Mouse (Mus musculus) hindbrain, embryonic 12.5 days (tissue): ENCODE measurements around the gene Myo1c. TPM values are rescaled to one million over a fixed set of nuclear protein-coding genes. Genes with fewer than 3 reads are reported as not detected.

ENCODE experiments used
- ATAC-seq: fragments of 200-750 bp; cut with Nextera tagmentation; 2 replicates; pipeline ENCODE4 v1.8.0; 2017; ENCODE audit warnings: moderate TSS enrichment; ENCODE audit not compliant: low FRiP score
- H3K27ac ChIP-seq: fragments of 300-500 bp; sonication (generic); 2 replicates; pipeline ENCODE4 v1.5.1; 2016; ENCODE audit warnings: mild to moderate bottlenecking
- H3K27me3 ChIP-seq: fragments of 300-500 bp; sonication (generic); 2 replicates; pipeline ENCODE4 v1.6.1; 2016; ENCODE audit warnings: mild to moderate bottlenecking
- H3K36me3 ChIP-seq: fragments of 300-500 bp; sonication (generic); 2 replicates; pipeline ENCODE4 v1.6.1; 2016; ENCODE audit warnings: mild to moderate bottlenecking
- H3K4me1 ChIP-seq: fragments of 300-500 bp; sonication (generic); 2 replicates; pipeline ENCODE4 v1.6.1; 2016
- H3K4me2 ChIP-seq: fragments of 300-500 bp; sonication (generic); replicated peaks from 2 replicates; pipeline ENCODE4 v1.6.1; 2016; ENCODE audit warnings: mild to moderate bottlenecking
- H3K4me3 ChIP-seq: fragments of 300-500 bp; sonication (generic); 2 replicates; pipeline ENCODE4 v1.5.1; 2016; ENCODE audit warnings: mild to moderate bottlenecking
- H3K9ac ChIP-seq: fragments of 300-500 bp; sonication (generic); 2 replicates; pipeline ENCODE4 v1.6.1; 2016; ENCODE audit warnings: mild to moderate bottlenecking, moderate library complexity
- H3K9me3 ChIP-seq: fragments of 300-500 bp; sonication (generic); replicated peaks from 2 replicates; pipeline ENCODE4 v1.6.1; 2016; ENCODE audit warnings: mild to moderate bottlenecking
- WGBS: fragments of 180-500 bp; shearing (Covaris S2); methylation state at CpG from one replicate; pipeline ENCODE4 v1.1.7; 2016; 5-methylcytosine and 5-hydroxymethylcytosine counted together
- polyA plus RNA-seq: library from polyadenylated mRNA; unstranded; fragments of >200 nt; fragmentation: Nextera tagmentation; extraction: Ambion mirVana; gene quantifications from 2 replicates; pipeline ENCODE4 v1.2.1, GENCODE M21; 2016

Myo1c gene
- polyA plus RNA-seq, 1 experiment from 2014 or later, result 18.7 TPM

DNA sequence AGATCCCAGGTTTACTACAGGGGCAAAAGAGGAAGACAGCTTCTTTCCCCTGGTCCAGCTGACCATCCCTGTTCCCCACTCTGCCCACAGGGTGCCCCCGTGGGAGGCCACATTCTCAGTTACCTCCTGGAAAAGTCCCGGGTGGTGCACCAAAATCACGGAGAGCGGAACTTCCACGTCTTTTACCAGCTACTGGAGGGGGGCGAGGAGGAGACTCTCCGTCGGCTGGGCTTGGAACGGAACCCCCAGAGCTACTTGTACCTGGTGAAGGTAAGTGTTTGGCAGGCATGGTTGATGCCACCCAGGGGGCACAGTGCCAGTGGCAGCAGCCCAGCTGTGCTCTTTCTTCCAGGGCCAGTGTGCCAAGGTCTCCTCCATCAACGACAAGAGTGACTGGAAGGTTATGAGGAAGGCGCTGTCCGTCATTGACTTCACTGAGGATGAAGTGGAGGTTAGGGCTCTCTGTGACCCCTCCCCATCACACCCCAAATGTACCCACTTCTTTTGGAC lies 9.8 kb downstream of the Myo1c start:
- H3K9ac ChIP-seq, result no peak overlapping the region
- H3K4me3 ChIP-seq, result no peak overlapping the region
- 89% methylated on average over 12 of the region's 12 CpGs for WGBS
- no peak overlapping the region for H3K27ac ChIP-seq
- H3K36me3 ChIP-seq, result peaks cover 12% of the 10 kb centered on the region
- peaks cover 17% of the 10 kb centered on the region for H3K27me3 ChIP-seq
- no peaks in the 10 kb centered on the region for H3K9me3 ChIP-seq
- no peak overlapping the region for H3K4me2 ChIP-seq
- no peak for ATAC-seq
- peaks cover 14% of the 10 kb centered on the region for H3K4me1 ChIP-seq

DNA sequence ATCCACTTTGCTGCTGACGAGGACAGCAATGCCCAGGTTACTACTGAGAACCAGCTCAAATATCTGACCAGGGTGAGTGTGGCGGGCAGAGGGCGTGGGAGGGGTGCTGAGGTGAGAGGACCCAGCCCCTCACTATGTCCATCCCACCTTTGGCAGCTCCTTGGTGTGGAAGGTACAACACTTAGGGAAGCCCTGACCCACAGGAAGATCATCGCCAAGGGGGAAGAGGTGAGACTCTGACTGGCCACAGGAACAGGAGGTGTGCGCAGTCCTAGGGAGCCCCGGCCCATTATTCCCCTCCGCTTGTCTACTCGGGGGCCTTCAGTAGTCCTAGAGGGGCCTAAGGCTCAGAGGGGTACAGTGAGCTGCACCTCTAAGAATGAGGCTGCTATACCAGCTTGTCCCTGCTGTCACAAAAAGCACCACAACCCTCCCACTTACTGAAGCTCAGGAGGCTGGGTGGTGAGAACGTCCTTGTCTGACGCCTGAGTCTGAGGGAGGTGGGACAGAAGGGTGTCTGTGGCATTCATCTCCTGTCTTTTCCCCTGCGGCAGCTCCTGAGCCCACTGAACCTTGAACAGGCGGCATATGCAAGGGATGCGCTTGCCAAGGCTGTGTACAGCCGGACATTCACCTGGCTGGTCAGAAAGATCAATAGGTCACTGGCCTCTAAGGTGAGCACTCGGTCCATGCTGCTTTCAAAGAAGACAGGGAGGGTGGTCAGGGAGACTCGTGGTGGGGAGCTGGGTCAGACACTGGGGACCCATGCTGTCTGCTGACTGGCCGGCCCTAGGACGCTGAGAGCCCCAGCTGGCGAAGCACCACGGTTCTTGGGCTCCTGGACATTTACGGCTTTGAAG lies 10.9 kb downstream of the Myo1c start:
- Histone ChIP-seq H3K27me3 (peaks cover 13% of the 10 kb centered on the region), H3K4me1 (peaks cover 6% of the 10 kb centered on the region; the same call in 1 of the 2 replicates), H3K36me3 (peaks cover 18% of the 10 kb centered on the region), H3K9me3 (no peaks in the 10 kb centered on the region), H3K9ac (no peak overlapping the region), H3K4me3 (no peak overlapping the region), H3K4me2 (no peak overlapping the region), H3K27ac (no peak overlapping the region)
- 91% methylated on average over 21 of the region's 21 CpGs for WGBS
- no peak for ATAC-seq

DNA sequence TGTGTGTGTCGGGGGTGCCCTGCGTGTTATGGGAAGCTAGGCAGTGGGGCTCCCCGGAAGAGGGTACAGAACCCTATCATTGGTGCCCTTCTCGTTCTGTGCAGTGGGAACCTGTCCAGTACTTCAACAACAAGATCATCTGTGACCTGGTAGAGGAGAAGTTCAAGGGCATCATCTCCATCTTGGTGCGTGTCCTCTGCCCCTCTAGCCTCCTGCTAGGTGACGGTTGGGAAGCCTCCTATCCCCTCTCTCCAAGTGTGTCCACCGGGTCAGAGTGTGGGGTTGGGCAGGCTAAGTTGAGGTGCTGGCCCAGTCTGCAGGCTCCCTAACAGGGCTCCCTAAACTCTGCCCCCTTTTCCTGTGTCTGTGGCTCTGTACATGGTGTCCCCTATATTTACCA lies 11.8 kb downstream of the Myo1c start:
- 93% methylated on average over 7 of the region's 7 CpGs for WGBS
- Histone ChIP-seq H3K36me3 (peaks cover 18% of the 10 kb centered on the region), H3K27ac (no peak overlapping the region), H3K4me2 (no peak overlapping the region), H3K4me1 (no peaks in the 10 kb centered on the region), H3K4me3 (no peak overlapping the region), H3K9me3 (no peaks in the 10 kb centered on the region), H3K9ac (no peak overlapping the region), H3K27me3 (peaks cover 4% of the 10 kb centered on the region)
- no peak for ATAC-seq

DNA sequence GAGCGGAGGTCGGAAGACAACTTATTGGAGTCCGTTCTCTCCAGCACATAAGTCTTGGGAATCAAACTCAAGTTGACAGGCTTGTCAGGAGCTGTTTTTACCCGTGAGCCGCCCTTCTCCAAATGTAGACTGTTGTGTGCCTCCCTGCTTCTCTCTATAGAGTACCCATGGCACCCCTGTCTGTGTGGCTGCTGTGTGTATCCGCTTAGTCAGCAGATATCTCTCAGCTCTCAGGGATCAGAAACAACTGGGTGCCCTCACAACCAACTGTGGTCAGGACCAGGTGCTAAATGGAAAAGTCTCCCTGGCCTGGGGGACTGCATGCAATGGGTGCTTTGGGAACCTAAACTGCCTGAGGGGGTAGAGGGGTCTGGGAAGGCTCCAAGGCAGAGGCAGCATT lies 16.0 kb downstream of the Myo1c start:
- Histone ChIP-seq H3K27me3 (no peaks in the 10 kb centered on the region), H3K9ac (no peak overlapping the region), H3K27ac (no peak overlapping the region), H3K4me3 (no peak overlapping the region), H3K4me1 (no peaks in the 10 kb centered on the region), H3K36me3 (peaks cover 16% of the 10 kb centered on the region), H3K9me3 (no peaks in the 10 kb centered on the region), H3K4me2 (no peak overlapping the region)
- ATAC-seq, result no peak
- 93% methylated on average over 6 of the region's 6 CpGs for WGBS

DNA sequence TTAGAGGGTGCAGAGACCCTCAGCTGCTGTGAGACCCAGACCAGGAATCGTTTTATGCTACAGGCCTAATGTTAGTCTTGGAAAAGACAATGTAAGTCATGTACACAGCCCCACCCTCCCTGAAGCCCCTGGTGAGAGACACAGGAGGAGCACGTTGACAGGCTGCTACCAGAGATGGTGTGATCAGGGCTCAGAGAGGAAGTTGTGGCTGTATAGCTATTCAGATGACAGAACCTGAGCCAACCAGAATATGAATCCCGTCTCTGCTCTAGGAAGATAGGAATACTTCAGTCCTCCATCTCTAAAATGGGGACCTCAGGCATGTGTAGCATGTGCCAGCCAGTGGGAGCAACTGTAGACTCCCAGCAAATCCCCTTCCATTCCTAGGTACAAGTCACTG lies 18.3 kb downstream of the Myo1c start:
- 88% methylated on average over 3 of the region's 3 CpGs for WGBS

DNA sequence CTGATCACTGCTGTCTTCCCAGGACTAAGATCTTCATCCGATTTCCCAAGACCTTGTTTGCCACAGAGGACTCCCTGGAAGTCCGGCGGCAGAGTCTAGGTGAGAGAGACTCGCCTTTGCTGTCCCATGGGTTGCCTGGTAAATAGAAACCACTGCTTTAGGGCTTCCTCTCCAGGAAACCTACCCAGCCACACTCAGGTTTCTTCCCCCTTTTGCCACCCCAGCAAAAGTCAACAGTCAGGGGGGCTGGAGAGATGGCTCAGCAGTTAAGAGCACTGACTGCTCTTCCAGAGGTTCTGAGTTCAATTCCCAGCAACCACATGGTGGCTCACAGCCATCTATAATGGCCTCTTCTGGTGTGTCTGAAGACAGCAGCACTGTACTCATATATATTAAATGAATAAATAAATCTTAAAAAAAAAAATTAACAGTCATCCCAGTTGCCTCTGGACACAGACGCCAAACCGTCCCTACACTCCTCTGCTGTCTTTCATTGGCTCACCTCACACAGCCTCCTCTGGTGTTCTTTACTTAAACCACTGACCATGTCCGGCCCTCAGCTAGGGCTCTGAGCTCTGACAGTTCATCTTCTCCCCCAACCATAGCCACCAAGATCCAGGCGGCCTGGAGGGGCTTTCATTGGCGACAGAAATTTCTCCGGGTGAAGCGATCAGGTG lies 19.0 kb downstream of the Myo1c start:
- 85% methylated on average over 11 of the region's 11 CpGs for WGBS
- no peak overlapping the region for H3K9ac ChIP-seq
- no peak overlapping the region for H3K4me3 ChIP-seq
- ATAC-seq, result no peak
- H3K27ac ChIP-seq, result no peak overlapping the region
- peaks cover 18% of the 10 kb centered on the region for H3K36me3 ChIP-seq
- no peak overlapping the region for H3K4me2 ChIP-seq
- peaks cover 6% of the 10 kb centered on the region; the same call in 1 of the 2 replicates for H3K4me1 ChIP-seq
- no peaks in the 10 kb centered on the region for H3K9me3 ChIP-seq
- H3K27me3 ChIP-seq, result no peaks in the 10 kb centered on the region

More for the DNA sequence above, 18.3 kb downstream of the Myo1c start:
- no peak overlapping the region for H3K4me3 ChIP-seq
- peaks cover 6% of the 10 kb centered on the region; the same call in 1 of the 2 replicates for H3K4me1 ChIP-seq
- no peaks in the 10 kb centered on the region for H3K27me3 ChIP-seq
- peaks cover 18% of the 10 kb centered on the region for H3K36me3 ChIP-seq
- no peak overlapping the region for H3K27ac ChIP-seq
- no peak overlapping the region for H3K9ac ChIP-seq
- no peak for ATAC-seq
- H3K4me2 ChIP-seq, result no peak overlapping the region
- H3K9me3 ChIP-seq, result no peaks in the 10 kb centered on the region

DNA sequence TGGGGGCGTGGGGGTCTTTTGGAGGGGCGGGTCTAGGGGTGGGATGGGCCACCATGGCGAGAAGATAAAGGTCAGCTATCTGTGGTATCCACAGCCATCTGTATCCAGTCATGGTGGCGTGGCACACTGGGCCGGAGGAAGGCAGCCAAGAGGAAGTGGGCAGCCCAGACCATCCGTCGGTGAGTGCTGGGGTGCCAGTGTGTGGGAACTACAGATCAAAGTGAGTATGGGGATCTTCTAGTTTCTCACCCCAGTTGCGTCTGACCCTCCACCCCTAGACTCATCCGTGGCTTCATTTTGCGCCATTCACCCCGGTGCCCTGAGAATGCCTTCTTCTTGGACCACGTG lies 19.5 kb downstream of the Myo1c start:
- Histone ChIP-seq H3K4me1 (peaks cover 6% of the 10 kb centered on the region; the same call in 1 of the 2 replicates), H3K27me3 (no peaks in the 10 kb centered on the region), H3K9ac (no peak overlapping the region), H3K36me3 (peaks cover 18% of the 10 kb centered on the region), H3K4me3 (no peak overlapping the region), H3K9me3 (no peaks in the 10 kb centered on the region), H3K4me2 (no peak overlapping the region), H3K27ac (no peak overlapping the region)
- WGBS, result 96% methylated on average over 12 of the region's 12 CpGs
- no peak for ATAC-seq

DNA sequence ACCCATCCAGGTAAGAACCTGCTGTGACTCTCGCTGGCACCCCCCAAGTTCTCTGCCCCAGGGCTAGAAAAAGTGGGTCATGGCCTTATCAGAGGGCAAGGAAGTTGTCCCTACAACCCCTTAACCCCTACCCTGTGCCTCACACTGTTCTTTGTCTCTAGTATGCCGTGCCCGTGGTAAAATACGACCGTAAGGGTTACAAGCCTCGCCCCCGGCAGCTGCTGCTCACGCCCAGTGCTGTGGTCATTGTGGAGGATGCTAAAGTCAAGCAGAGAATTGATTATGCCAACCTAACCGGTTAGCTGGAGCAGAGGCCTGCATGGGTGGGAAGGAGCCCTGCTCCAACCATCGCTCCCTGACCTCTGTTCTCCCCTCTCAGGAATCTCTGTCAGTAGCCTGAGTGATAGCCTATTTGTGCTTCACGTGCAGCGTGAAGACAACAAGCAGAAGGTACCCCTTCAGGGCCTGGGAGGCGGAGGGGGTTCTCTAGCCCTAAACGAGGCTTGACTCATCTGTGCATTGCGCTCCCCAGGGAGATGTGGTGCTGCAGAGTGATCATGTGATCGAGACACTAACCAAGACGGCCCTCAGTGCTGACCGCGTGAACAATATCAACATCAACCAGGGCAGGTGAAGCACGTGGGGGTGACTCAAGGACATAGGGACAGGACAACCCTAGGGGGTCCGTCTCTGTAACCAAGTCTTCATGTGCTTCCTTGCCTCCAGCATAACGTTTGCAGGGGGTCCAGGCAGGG lies 21.3 kb downstream of the Myo1c start:
- Histone ChIP-seq H3K9me3 (no peaks in the 10 kb centered on the region), H3K27ac (no peak overlapping the region), H3K36me3 (peaks cover 12% of the 10 kb centered on the region; the same call in 1 of the 2 replicates), H3K4me3 (no peak overlapping the region), H3K9ac (no peak overlapping the region), H3K4me1 (peaks cover 6% of the 10 kb centered on the region; the same call in 1 of the 2 replicates), H3K4me2 (no peak overlapping the region), H3K27me3 (no peaks in the 10 kb centered on the region)
- 82% methylated on average over 22 of the region's 22 CpGs for WGBS
- ATAC-seq, result no peak

DNA sequence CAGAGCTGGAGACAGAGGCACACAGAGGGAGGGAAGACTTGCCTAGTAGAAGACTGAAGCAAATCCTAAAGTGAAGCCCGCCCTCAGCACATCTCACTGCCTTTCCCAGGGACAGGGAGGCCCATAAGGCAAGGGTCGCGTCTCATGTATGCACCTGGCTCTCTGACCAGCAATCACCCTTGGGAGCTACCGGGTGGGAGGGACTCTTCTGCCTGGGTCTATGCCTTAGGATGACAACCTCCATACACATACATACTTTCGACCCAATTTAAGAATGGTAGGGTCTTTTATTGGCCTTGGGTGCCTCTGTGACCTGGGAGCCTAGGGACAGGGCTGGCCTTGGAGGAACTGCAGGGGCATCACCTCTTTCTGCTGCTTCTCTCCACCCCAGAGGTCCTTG lies 23.1 kb downstream of the Myo1c start:
- no peaks in the 10 kb centered on the region for H3K9me3 ChIP-seq
- peaks cover 12% of the 10 kb centered on the region; the same call in 1 of the 2 replicates for H3K36me3 ChIP-seq
- WGBS, result 88% methylated on average over 5 of the region's 5 CpGs
- no peak overlapping the region for H3K9ac ChIP-seq
- no peak for ATAC-seq
- no peak overlapping the region for H3K4me2 ChIP-seq
- H3K4me1 ChIP-seq, result peaks cover 7% of the 10 kb centered on the region; the same call in 1 of the 2 replicates
- H3K4me3 ChIP-seq, result no peak overlapping the region
- H3K27me3 ChIP-seq, result no peaks in the 10 kb centered on the region
- H3K27ac ChIP-seq, result no peak overlapping the region

DNA sequence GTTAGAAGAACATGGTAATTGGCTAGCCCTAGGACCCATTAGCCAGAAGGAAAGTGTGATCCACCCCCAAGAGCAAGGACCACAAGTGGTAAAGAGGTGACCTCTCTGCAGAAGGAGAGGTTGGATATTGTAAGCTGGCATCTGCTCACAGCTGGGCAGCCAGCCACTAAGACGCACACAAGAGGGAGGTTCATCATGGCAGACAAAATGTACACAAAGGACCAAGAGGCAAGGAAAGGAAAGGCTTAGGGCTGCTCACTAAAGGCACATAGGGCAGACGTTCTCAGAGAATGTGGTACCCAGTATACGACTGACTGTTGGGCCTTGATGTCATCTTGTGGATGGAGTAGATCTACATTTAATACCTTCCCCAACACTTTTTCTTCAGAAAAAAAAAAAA lies 24.6 kb downstream of the Myo1c start:
- H3K4me1 ChIP-seq, result peaks cover 10% of the 10 kb centered on the region; the same call in 1 of the 2 replicates
- peaks cover 12% of the 10 kb centered on the region; the same call in 1 of the 2 replicates for H3K36me3 ChIP-seq
- H3K27ac ChIP-seq, result no peak overlapping the region
- no peaks in the 10 kb centered on the region for H3K9me3 ChIP-seq
- H3K27me3 ChIP-seq, result no peaks in the 10 kb centered on the region
- ATAC-seq, result no peak
- no peak overlapping the region for H3K4me2 ChIP-seq
- H3K9ac ChIP-seq, result no peak overlapping the region
- 84% methylated on average over 3 of the region's 3 CpGs for WGBS
- no peak overlapping the region for H3K4me3 ChIP-seq

DNA sequence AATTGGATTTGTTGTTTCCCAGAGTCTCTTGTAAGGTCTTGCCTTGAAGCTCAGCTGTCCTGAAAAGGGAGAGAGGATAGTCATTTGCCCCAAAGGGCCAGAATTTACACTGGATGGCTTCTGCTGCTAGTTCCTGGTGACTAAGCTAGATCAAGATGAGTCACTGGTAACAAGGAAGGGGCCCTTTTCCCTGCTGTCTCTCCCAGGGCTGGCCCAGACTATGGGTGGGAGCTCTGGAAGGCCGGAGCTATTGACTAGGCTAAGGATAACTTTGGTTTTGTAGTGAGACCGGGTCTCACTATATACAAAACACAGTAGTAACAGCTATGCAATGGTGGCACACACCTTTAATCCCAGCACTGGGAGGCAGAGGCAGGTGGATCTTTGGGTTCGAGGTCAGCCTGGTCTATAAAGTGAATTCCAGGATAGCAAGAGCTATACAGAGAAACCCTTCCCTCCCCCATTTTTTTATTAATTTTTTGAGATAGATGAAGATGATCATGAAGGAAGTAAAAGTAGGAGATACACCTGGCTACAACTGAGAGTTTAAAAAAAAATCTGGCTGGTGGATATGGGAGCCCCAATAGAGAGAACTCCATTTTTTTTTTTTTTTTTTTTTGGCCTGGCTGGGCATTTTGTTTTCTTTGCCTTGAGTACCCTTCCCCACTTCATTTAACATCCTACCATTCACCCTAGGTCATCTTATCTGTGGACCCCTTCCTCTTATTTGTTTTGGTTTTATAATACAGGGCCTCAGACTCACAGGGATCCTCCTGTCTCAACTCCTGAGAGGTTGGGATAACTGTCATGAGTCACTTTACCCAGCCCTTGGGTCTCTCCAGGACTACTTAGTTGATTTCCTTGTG lies 27.8 kb downstream of the Myo1c start:
- no peak overlapping the region for H3K27ac ChIP-seq
- H3K36me3 ChIP-seq, result no peaks in the 10 kb centered on the region
- WGBS, result 93% methylated on average over 3 of the region's 3 CpGs
- peak overlapping the region; percentile 99 for H3K4me3 ChIP-seq
- H3K4me1 ChIP-seq, result peaks cover 15% of the 10 kb centered on the region
- ATAC-seq, result no peak
- 0 out of 2 replicates have a peak overlapping the region, but pooled peaks have one; percentile 15 for H3K9ac ChIP-seq
- peak overlapping the region; percentile 73 for H3K4me2 ChIP-seq
- no peaks in the 10 kb centered on the region for H3K9me3 ChIP-seq
- no peaks in the 10 kb centered on the region for H3K27me3 ChIP-seq
